Mouse (Mus musculus) lung, postnatal 0 days (tissue): ENCODE results near the gene Pik3r1.

ENCODE experiments used
- CTCF ChIP-seq: IDR thresholded peaks from 2 replicates; pipeline ENCODE4 v1.5.1; 2016; ENCODE audit warnings: antibody characterized with exemption, mild to moderate bottlenecking
- EP300 ChIP-seq: IDR thresholded peaks from 2 replicates; pipeline ENCODE4 v1.6.1; 2016; ENCODE audit warnings: antibody characterized with exemption, mild to moderate bottlenecking, control low read depth

- TF ChIP-seq CTCF (no peak), EP300 (no peak)
Observed at GRCm38 (mm10) chr13:101692866-101693691, 74.9 kb downstream of the Pik3r1 start.
